Mouse (Mus musculus) limb, embryonic 12.5 days (tissue): ENCODE measurements around the gene Jmjd1c. TPM values are rescaled to one million over a fixed set of nuclear protein-coding genes. Genes with fewer than 3 reads are reported as not detected.

Experiments used
- ATAC-seq: fragments of 200-750 bp; cut with Nextera tagmentation; 2 replicates; pipeline ENCODE4 v1.8.0; 2017; ENCODE audit warnings: low read depth, moderate TSS enrichment; ENCODE audit not compliant: insufficient number of reproducible peaks, insufficient read depth, low FRiP score, low TSS enrichment
- H3K27ac ChIP-seq: fragments of 300-500 bp; sonication (generic); 2 replicates; pipeline ENCODE4 v1.5.1; 2016; ENCODE audit warnings: mild to moderate bottlenecking, moderate library complexity
- H3K27me3 ChIP-seq: fragments of 300-500 bp; sonication (generic); 2 replicates; pipeline ENCODE4 v1.6.1; 2016; ENCODE audit warnings: mild to moderate bottlenecking, moderate library complexity
- H3K36me3 ChIP-seq: fragments of 300-500 bp; sonication (generic); 2 replicates; pipeline ENCODE4 v1.6.1; 2016; ENCODE audit warnings: mild to moderate bottlenecking, moderate library complexity
- H3K4me1 ChIP-seq: fragments of 300-500 bp; sonication (generic); replicated peaks from 2 replicates; pipeline ENCODE4 v1.6.1; 2016
- H3K4me2 ChIP-seq: fragments of 300-500 bp; sonication (generic); 2 replicates; pipeline ENCODE4 v1.6.1; 2016; ENCODE audit warnings: mild to moderate bottlenecking, moderate library complexity
- H3K4me3 ChIP-seq: fragments of 300-500 bp; sonication (generic); replicated peaks from 2 replicates; pipeline ENCODE4 v1.5.1; 2016; ENCODE audit warnings: mild to moderate bottlenecking
- H3K9ac ChIP-seq: fragments of 300-500 bp; sonication (generic); replicated peaks from 2 replicates; pipeline ENCODE4 v1.6.1; 2016; ENCODE audit warnings: mild to moderate bottlenecking, moderate library complexity
- H3K9me3 ChIP-seq: fragments of 300-500 bp; sonication (generic); 2 replicates; pipeline ENCODE4 v1.6.1; 2016; ENCODE audit warnings: mild to moderate bottlenecking, moderate library complexity
- WGBS: fragments of 180-500 bp; shearing (Covaris S2); methylation state at CpG from one replicate; pipeline ENCODE4 v1.1.7; 2016; 5-methylcytosine and 5-hydroxymethylcytosine counted together
- polyA plus RNA-seq: library from polyadenylated mRNA; unstranded; fragments of >200 nt; fragmentation: Nextera tagmentation; extraction: Ambion mirVana; gene quantifications from 2 replicates; pipeline ENCODE4 v1.2.1, GENCODE M21; 2016

Gene Jmjd1c
- polyA plus RNA-seq, 1 experiment from 2014 or later = 47.5 TPM

GRCm38 (mm10) chr10:67119291-67119690, 23.4 kb downstream of the Jmjd1c start:
- Histone ChIP-seq H3K27me3 (peaks cover 4% of the 10 kb centered on the region), H3K4me1 (peaks cover 41% of the 10 kb centered on the region), H3K9me3 (no peaks in the 10 kb centered on the region), H3K4me3 (no peak overlapping the region), H3K27ac (no peak overlapping the region), H3K4me2 (no peak overlapping the region), H3K9ac (no peak overlapping the region), H3K36me3 (no peaks in the 10 kb centered on the region)
- no peak for ATAC-seq
- WGBS = 42% methylated on average over 7 of the region's 7 CpGs

DNA sequence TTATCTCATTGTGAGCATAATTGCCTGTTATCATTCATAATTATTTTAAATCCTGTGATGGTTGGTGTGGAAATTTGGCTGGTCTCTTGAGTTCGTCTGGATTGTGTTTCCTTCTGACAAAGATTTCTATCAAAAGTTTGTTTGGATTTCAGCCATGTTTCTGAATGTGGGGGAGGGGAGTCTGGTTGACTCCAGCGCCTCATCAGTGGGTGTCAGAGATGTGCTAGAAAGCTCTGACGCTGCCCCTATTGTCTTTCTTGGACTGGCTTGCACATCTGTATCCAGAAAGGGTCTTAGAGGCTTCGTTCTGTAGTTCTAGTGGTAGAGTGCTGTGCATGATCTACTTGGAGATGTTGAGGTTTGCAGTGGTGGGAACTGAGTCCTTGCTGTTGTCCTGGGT, 24.3 kb downstream of the Jmjd1c start:
- WGBS = 73% methylated on average over 4 of the region's 4 CpGs
- H3K4me1 ChIP-seq = peaks cover 32% of the 10 kb centered on the region
- no peaks in the 10 kb centered on the region for H3K9me3 ChIP-seq
- no peak for ATAC-seq
- no peak overlapping the region for H3K4me2 ChIP-seq
- H3K36me3 ChIP-seq = no peaks in the 10 kb centered on the region
- H3K27me3 ChIP-seq = peaks cover 10% of the 10 kb centered on the region
- H3K9ac ChIP-seq = no peak overlapping the region
- H3K27ac ChIP-seq = no peak overlapping the region
- no peak overlapping the region for H3K4me3 ChIP-seq

DNA sequence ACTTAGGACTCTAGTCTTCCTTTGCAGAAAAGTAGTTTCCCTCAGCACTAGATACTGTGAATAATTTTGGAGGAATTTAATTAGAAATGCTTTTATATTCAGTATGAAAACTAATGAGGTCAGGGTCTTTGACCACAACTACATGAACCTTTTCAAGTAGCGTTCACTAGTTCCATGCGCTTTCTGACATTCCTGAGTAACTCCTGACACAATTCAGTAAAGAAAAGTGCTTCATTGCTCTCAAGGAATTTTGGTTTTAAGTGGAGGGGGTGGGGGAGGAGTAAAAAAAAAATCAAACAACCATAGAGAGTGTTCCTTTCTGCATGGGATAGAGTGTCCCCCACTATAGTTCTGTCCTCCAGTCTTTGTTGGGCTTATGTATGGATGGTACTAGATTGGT, 24.7 kb downstream of the Jmjd1c start:
- no peaks in the 10 kb centered on the region for H3K36me3 ChIP-seq
- H3K27ac ChIP-seq = no peak overlapping the region
- H3K9me3 ChIP-seq = no peaks in the 10 kb centered on the region
- 83% methylated on average over 2 of the region's 2 CpGs for WGBS
- H3K27me3 ChIP-seq = peaks cover 14% of the 10 kb centered on the region
- no peak overlapping the region for H3K4me2 ChIP-seq
- H3K4me1 ChIP-seq = peaks cover 27% of the 10 kb centered on the region
- no peak overlapping the region for H3K4me3 ChIP-seq
- H3K9ac ChIP-seq = no peak overlapping the region
- ATAC-seq = no peak

GRCm38 (mm10) chr10:67123756-67124155, 27.8 kb downstream of the Jmjd1c start:
- Histone ChIP-seq H3K4me3 (no peak overlapping the region), H3K27me3 (peaks cover 17% of the 10 kb centered on the region), H3K27ac (no peak overlapping the region), H3K4me1 (peaks cover 29% of the 10 kb centered on the region), H3K36me3 (no peaks in the 10 kb centered on the region), H3K9ac (no peak overlapping the region), H3K4me2 (no peak overlapping the region), H3K9me3 (no peaks in the 10 kb centered on the region)
- ATAC-seq = no peak
- 67% methylated on average over 2 of the region's 2 CpGs for WGBS

DNA sequence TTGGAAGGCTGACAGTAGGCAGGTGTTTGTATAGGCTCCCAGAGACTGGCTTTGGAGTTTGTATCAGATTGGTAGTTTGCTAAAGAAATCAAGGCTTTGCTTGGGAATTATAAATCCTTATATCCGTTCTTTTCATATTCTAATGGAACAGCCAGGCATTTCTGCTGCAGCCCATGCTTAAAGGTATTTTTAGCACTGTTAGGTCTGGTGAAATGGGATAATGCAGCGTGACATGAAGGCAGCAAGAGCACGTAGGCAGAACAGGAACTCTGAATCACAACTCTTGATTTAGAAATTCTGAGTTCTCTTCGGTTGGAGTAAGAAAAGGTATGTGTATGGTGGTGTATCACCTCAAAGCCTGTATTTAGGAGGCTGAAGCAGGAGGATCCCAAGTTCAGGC, 28.2 kb downstream of the Jmjd1c start:
- Histone ChIP-seq H3K27me3 (peaks cover 17% of the 10 kb centered on the region), H3K36me3 (no peaks in the 10 kb centered on the region), H3K27ac (no peak overlapping the region), H3K4me3 (no peak overlapping the region), H3K9me3 (no peaks in the 10 kb centered on the region), H3K9ac (no peak overlapping the region), H3K4me2 (no peak overlapping the region), H3K4me1 (peaks cover 27% of the 10 kb centered on the region)
- WGBS = 87% methylated on average over 4 of the region's 4 CpGs
- ATAC-seq = no peak

- Histone ChIP-seq H3K9me3 (no peaks in the 10 kb centered on the region), H3K36me3 (no peaks in the 10 kb centered on the region), H3K27me3 (peaks cover 17% of the 10 kb centered on the region), H3K4me3 (peak overlapping the region; percentile 91), H3K4me2 (peak overlapping the region; percentile 97), H3K27ac (peak overlapping the region; percentile 78), H3K9ac (peak overlapping the region; percentile 80), H3K4me1 (peaks cover 21% of the 10 kb centered on the region)
- 1% methylated on average over 50 of the region's 50 CpGs for WGBS
- peak; percentile 56 for ATAC-seq
These were observed 30.3 kb downstream of the Jmjd1c start for GRCm38 (mm10) chr10:67126061-67126858.

DNA sequence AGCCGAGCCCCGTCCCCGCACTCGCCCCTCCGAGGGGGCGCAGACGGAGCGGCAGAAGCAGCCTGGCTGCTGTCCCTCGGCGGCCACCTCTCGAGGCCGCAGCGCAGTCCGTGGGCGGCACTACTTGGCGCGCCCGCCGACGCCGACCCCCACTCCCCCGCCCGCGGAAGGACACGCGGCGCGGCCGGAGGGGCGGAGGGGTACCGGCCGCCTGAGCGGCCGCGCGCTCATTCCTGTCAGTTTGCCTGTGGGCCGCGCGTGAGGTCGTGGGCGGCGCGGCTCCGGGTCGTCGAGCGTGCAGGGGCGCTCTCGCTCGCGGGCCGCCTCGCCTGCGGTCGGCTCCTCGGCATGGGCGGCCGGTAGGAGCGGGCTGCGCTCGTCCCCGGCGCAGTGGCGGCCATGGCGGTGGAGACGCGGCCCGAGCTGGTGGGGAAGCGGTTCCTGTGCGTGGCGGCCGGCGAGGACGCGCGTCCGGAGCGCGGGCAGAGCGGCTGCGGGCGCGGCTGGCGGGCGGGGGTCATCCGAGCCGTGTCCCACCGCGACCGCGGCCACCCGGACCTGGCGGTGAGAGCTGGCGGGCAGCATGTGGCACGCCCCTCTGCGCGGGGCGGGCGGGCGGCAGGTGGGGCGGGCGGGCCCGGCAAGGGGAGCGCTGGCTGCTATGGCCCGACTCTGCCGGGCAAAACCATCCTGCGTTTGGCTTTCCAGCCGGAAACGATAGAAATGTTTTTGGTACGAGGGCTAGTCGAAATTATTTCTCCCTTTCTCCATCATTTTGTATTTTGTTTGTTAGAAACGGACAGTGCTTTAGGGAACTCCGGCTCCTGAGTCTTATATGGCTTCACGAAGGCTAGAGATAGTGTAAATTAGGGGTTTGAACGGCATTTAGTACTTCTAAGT, 31.2 kb downstream of the Jmjd1c start:
- Histone ChIP-seq H3K27ac (peak overlapping the region; percentile 78), H3K4me2 (peak overlapping the region; percentile 97), H3K9me3 (no peaks in the 10 kb centered on the region), H3K4me1 (peaks cover 21% of the 10 kb centered on the region), H3K4me3 (peak overlapping the region; percentile 91), H3K9ac (peak overlapping the region; percentile 80), H3K27me3 (peaks cover 17% of the 10 kb centered on the region), H3K36me3 (no peaks in the 10 kb centered on the region)
- WGBS = 2% methylated on average over 110 of the region's 115 CpGs
- ATAC-seq = peak; percentile 63

GRCm38 (mm10) chr10:67129531-67129930, 33.6 kb downstream of the Jmjd1c start:
- Histone ChIP-seq H3K27ac (no peak overlapping the region), H3K9me3 (0 out of 2 replicates have a peak, but pooled peaks cover 2% of the 10 kb centered on the region), H3K4me1 (peaks cover 16% of the 10 kb centered on the region), H3K9ac (no peak overlapping the region), H3K27me3 (peaks cover 11% of the 10 kb centered on the region), H3K4me2 (no peak overlapping the region), H3K4me3 (no peak overlapping the region), H3K36me3 (no peaks in the 10 kb centered on the region)
- 65% methylated on average over 1 of the region's 1 CpGs for WGBS
- no peak for ATAC-seq

GRCm38 (mm10) chr10:67131709-67132108, 35.8 kb downstream of the Jmjd1c start:
- H3K27me3 ChIP-seq = no peaks in the 10 kb centered on the region

GRCm38 (mm10) chr10:67134322-67134721, 38.4 kb downstream of the Jmjd1c start:
- Histone ChIP-seq H3K36me3 (no peaks in the 10 kb centered on the region), H3K27me3 (no peaks in the 10 kb centered on the region), H3K9me3 (0 out of 2 replicates have a peak, but pooled peaks cover 2% of the 10 kb centered on the region), H3K4me1 (no peaks in the 10 kb centered on the region), H3K9ac (no peak overlapping the region), H3K27ac (no peak overlapping the region), H3K4me3 (no peak overlapping the region), H3K4me2 (no peak overlapping the region)
- 84% methylated on average over 2 of the region's 2 CpGs for WGBS
- ATAC-seq = no peak

More at GRCm38 (mm10) chr10:67131709-67132108, 35.8 kb downstream of the Jmjd1c start:
- H3K4me1 ChIP-seq = peaks cover 10% of the 10 kb centered on the region
- no peak overlapping the region for H3K4me3 ChIP-seq
- no peaks in the 10 kb centered on the region for H3K36me3 ChIP-seq
- ATAC-seq = no peak
- no peak overlapping the region for H3K9ac ChIP-seq
- WGBS = 89% methylated on average over 1 of the region's 1 CpGs
- no peak overlapping the region for H3K27ac ChIP-seq
- H3K4me2 ChIP-seq = no peak overlapping the region
- 0 out of 2 replicates have a peak, but pooled peaks cover 2% of the 10 kb centered on the region for H3K9me3 ChIP-seq

DNA sequence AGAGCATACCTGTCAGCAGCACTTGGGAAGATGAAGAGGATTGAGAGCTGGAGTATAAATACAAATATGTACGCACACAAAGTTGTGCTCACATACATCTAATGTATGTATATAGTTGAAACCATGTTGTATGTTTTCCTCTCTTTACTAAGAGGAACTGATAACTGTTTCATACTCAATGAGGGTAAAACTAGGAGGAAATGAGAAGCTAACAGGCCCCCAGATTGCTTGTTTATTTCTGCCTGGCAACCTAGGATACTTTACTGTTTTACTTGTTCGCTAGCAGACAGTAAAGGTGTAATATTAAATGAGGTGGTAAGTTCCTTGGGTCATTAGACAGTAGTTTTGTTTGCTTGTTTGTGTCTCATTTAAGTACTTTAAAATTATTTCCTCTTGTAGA, 41.5 kb downstream of the Jmjd1c start:
- no peak for ATAC-seq
- Histone ChIP-seq H3K27me3 (no peaks in the 10 kb centered on the region), H3K4me3 (no peak overlapping the region), H3K27ac (no peak overlapping the region), H3K4me1 (no peaks in the 10 kb centered on the region), H3K9me3 (0 out of 2 replicates have a peak, but pooled peaks cover 2% of the 10 kb centered on the region), H3K36me3 (no peaks in the 10 kb centered on the region), H3K9ac (no peak overlapping the region), H3K4me2 (no peak overlapping the region)
- WGBS = 83% methylated on average over 2 of the region's 2 CpGs
